Mouse (Mus musculus) kidney, adult 8-10 months (tissue): ENCODE results near the gene Sfxn1.

Source experiments
- DNase-seq, 2 experiments: peaks; one replicate each; pipeline ENCODE4 v3.0.0; 2022

Sfxn1 gene

GRCm38 (mm10) chr13:54077470-54078174, 6.0 kb downstream of the Sfxn1 start:
- peak; percentile 33 to 46 for DNase-seq

DNA sequence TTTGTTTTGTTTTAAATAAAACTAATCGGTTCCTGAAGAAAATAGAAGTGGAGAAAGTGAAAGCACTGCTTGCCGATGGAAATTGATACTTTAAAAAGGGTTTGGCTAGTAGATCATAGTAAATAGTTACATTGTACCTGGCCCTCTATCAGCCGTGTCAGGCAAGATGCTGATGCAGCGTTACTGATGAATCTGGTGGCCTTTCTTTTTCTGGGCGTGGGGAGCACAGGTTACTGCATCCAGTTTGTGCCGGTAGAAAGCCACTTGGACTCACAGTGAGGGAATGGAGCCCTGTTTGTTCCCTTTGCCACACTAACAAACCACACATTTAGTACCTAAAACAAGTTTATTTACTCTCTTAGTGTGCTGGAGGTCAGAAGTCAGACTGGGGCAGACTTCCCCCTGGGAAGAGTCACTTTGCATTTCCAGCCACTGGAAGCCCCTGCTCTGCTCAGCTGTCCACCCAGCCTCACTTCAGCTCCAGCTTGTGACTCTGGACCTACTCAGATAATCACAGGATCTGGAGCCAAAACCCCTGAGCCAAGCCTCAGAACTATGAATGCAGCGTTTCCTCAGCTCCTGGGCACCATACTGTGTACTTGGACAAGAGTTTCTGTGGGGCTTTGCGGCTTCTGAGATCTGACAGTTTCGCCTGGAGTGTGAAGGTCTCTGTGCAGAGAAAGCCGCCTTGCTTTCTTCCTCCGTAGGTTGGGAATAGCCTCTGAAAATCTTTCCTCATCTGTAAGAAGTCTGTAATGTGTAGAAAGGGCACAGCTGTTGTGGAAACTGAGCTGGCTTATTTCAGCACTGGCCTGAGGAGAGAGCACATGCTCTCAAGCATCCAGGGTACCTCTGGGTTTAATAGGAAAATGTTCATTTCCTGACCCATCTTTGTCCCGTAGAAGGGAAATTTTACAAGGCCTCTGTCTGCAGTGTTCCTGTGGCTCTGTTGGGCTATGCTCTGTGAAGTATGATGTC, 8.4 kb downstream of the Sfxn1 start:
- peak; percentile 50 to 51 for DNase-seq

- no peak for DNase-seq
Observed at GRCm38 (mm10) chr13:54080785-54081184, 9.1 kb downstream of the Sfxn1 start.

- DNase-seq, result no peak
Observed at GRCm38 (mm10) chr13:54082946-54083345, 11.3 kb downstream of the Sfxn1 start.

GRCm38 (mm10) chr13:54084178-54084577, 12.5 kb downstream of the Sfxn1 start:
- DNase-seq, result no peak

GRCm38 (mm10) chr13:54084826-54085225, 13.2 kb downstream of the Sfxn1 start:
- no peak for DNase-seq

- DNase-seq, result no peak
Observed at GRCm38 (mm10) chr13:54085266-54085665, 13.6 kb downstream of the Sfxn1 start.

DNA sequence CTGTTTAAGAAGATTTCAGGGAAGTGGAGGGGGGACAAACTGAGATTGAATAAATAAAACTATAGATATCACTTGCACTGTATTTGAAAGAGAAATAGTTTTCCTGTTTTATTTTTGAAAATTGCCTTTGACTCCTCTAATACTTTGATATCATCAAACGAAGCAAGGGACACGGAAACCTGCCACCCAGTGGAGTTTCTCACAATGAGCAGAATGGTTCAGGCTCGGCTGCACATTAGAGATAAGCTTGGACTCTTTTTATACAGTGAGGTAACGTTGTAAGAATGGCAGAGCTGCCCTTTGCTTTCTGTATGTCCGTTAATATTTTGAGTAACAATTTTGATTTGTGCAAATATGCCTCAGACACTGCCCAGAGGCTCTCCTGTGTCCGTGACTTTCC, 20.1 kb downstream of the Sfxn1 start:
- no peak for DNase-seq

- DNase-seq, result no peak
Observed at GRCm38 (mm10) chr13:54094349-54094748, 22.7 kb downstream of the Sfxn1 start.

DNA sequence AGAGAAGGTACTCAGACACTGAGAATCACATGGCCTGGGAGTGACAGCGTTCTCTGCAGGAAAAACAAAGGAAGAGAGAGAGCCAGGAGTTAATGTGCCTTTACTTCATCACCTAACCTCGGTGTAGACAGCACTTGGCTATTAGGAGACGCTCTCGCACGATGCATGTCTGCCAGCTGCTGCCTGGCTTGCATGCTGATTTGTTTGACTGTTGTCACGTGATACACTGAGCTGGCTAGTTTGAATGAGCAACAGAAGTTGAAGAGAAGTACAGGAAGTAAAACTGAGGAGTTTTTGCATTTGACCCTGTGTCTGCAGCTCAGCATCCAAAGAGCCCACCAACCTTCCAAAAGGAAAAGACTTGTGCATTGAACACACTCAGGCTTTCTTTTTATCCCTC, 23.3 kb downstream of the Sfxn1 start:
- DNase-seq, result no peak

- no peak for DNase-seq
Observed at GRCm38 (mm10) chr13:54095721-54096120, 24.1 kb downstream of the Sfxn1 start.

DNA sequence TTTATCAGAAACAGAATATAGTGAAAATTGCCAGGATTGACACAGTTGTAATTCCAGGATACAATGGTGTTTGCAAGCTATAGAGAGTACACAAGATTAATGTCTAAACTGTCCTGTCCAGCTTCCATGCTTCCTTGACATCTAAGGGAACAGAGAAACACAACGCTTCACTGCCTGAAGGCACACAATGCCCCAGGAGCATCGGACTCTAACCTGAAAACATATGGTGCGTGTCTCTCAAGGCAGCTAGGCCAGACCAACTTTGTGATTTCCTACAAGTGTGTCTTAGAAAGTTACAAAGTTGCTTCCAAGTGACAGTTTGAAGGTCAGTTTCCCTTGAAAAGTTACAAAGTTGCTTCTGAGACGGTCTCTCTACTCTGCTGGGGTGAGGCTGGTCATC, 25.6 kb downstream of the Sfxn1 start:
- no peak for DNase-seq

GRCm38 (mm10) chr13:54097797-54098196, 26.1 kb downstream of the Sfxn1 start:
- no peak for DNase-seq

DNA sequence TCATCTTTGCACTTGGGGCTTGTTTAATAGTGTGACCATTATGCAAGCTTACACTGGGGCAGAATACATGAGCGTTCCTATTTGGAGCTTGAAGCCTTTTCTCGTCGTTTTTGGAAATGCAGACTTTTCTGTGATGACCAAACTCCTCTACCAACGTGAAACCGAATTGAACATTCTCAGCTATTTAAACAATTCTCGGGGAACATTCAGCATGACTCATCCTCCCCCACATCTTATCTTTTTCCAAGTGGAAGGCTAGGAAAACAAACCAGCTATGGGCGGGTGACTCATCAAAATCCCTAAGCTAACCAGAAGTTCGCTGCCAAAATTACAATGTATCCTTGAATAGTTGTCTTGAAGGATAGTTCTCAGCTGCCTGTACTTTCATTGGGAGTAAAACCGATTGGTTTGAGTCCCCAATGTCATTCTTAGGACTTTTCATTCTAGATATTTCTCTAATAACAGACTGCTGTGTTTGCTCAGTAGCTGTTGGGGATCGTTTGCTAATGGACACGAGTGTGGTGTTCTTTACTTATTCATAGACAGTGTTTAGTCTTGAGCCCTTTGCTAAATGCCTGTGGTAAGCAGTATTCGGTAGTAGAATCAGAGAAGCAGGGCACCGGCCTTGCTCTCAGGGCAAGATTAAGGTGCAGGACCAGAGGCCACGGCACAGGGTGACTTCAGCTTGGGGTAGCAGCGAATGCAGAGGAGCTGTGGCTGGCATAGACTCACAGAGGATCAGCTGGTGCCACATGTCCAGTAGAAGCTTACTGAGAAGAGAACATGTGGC, 29.6 kb downstream of the Sfxn1 start:
- DNase-seq, result no peak

GRCm38 (mm10) chr13:54102061-54102460, 30.4 kb downstream of the Sfxn1 start:
- no peak for DNase-seq

DNA sequence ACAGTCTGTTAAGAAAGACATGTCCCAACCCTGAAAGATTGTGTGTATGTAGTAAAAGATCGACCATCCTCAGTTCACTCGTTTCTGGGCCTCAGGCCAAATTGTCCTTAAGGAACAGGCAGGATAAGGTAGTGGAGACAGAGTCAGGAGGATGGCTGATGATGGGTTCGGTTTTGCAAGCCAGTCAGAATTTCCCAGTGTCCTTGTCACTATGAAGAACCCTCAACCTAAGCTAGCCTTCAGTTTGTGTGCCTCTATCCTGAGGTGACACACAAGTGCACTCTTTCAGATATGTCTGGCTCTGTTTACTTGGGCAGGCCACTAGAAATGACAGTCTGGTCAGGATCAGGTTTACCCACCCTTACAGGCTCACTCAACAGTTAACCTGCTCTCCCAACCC, 31.6 kb downstream of the Sfxn1 start:
- no peak for DNase-seq

DNA sequence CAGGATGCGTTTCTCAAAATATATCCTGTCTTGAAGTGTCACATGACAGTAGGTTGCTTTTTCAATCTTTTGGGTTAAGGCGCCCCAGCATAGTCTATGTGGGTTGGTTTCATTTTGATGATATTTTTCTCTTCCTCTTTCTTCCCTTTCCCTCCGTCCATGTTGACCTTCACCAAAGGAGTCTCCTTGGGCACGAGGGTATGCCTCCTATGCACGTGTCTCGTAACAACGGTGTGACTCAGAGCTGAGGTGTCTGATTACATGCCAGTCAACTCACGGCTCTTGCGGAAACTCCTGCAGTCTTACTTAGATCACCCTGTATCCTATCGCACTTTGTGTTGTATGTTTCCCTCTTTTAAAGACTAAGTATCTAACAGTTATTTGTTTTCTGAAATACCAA, 32.2 kb downstream of the Sfxn1 start:
- no peak for DNase-seq

DNA sequence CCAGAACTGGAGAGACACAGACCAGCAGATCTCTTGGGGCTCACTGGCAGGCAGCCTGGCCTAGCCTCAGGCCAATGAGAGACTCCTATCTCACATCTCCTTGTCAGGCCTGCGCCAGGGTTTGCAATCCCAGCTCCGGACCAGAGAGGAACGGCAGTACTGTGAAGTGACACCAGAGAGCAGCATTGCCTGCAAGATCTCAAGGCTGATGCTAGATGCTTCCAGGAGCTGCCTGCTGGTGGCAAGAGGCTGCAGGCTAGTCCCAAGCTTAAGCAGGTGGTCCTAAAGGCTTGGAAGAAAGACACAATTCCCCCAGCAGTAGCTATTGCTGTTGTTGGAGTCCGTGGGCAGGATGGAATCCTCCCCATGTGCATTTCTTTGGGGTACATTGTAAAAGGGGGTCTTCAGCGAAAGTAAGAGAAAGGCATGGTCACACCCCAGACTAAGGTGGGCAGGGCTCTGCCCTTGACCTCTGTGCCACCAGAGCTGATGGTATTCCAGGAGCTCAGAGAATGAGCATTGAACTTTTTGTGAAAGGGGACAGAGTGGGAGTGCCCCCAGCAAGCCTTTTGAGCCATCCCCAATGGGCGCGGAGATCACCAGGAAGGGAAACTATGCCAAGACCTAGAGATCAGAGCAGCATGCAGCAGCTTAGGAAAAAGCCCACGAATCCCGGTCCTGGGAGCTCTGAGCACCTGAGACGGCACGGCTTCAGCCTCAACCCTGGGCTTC, 42.3 kb downstream of the Sfxn1 start:
- DNase-seq, result peak; percentile 26 to 66

DNA sequence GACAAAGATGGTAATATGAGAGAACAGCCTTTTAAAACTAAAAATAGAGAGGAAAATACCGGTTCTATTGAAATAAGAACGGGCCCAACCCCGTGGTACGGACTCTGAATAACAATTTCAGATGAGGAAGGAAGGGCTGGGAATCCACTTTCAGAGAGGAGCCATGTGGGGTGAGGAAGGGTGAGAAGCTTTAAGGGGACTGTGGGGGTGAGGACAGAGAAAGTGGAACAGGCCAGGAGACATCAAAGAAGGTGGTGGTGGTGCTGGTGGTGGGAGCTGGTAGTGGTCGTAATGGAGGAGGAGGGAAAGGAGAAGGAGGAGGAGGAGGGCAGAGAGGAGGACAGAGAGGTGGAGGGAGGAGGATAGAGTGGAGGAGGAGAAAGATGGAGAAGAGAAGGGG, 43.3 kb downstream of the Sfxn1 start:
- DNase-seq, result no peak

- DNase-seq, result no peak
Observed at GRCm38 (mm10) chr13:54115779-54116178, 44.1 kb downstream of the Sfxn1 start.

GRCm38 (mm10) chr13:54118355-54118754, 46.7 kb downstream of the Sfxn1 start:
- no peak for DNase-seq

DNA sequence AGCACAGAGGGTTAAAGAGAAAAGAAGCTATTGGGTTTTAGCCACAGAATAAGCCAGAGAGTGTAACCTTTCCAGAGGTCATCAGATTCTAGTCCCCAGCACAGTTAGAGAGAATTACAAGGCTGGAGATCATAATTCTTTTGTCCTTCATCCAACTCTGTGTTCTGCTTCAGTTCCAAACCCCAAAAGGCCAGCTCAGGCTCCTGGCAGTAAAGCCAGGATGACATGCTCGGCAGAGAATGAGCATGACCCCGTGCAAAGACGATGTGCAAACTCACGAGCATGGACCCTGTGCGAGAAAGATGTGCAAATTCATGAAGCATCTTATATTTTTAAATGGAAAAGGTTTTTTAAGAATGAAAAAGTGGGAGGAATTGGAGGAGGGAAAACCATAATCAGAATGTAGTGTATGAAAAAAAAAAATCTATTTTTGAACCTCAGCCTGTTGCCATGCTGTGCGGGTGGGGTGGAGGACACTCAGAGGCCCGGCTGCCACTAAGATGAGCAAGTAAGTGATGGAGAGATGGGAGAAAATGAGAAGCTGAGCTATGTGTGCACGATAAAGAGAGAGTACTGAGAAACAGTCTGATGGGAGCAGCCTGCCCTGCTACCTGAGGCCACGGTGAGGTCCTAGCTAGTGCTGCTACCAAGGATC, 66.2 kb downstream of the Sfxn1 start:
- no peak for DNase-seq
